In genomic region chr13:19202320-19202719, GRCm38 (mm10) we compare ENCODE assay signal across 5 mouse cellular contexts.
A peak's percentile ranks its signal among the peaks of the same experiment; 100 is the strongest.
DNase-seq lines count a peak whose midpoint lies in the region; TF ChIP-seq lines count a peak whose summit lies in the region.
"Not testable (repeated sequence)": the region's sequence is repeated elsewhere in the genome, so short reads cannot be mapped to it uniquely, and the experiment has no call there.

No protein-coding gene starts in this region.

- not testable (repeated sequence) for TF ChIP-seq CTCF in ES-Bruce4 (IDR thresholded peaks at IDR 0.05; ENCODE audit: low read depth, low read length)

- H3K9ac ChIP-seq in ES-Bruce4 (ENCODE audit: low read depth, poor library complexity, severe bottlenecking); ES-E14 (ENCODE audit: insufficient read depth, low read depth, low read length, poor library complexity, severe bottlenecking): not testable (repeated sequence)

- DNase-seq in ES-CJ7 (ENCODE audit: low read depth, low spot score), result peak; percentile 68
- not testable (repeated sequence) for DNase-seq in ES-E14 (ENCODE audit: low read depth, low spot score)
- peak; percentile 75 for DNase-seq in R1 (ENCODE audit: low read depth, low spot score)
- peak; percentile 51 for DNase-seq in ZHBTc4 (ENCODE audit: low read depth, low spot score)

- TF ChIP-seq POLR2A in ES-Bruce4 (IDR thresholded peaks at IDR 0.05; ENCODE audit: insufficient read depth, low read length), result not testable (repeated sequence)

- TF ChIP-seq EP300 in ES-Bruce4 (IDR thresholded peaks at IDR 0.05; ENCODE audit: insufficient read depth, low read depth, low read length), result peak; percentile 82; the same call in 1 of the 2 replicates

- peaks cover 24% of the 10 kb centered on the region for H3K9me3 ChIP-seq in ES-Bruce4 (replicated peaks; ENCODE audit: control insufficient read depth, insufficient read depth, low read length, poor library complexity, severe bottlenecking)
- H3K9me3 ChIP-seq in ES-E14 (ENCODE audit: control insufficient read depth, insufficient read depth, low read depth, low read length), result not testable (repeated sequence)

- H3K36me3 ChIP-seq in ES-Bruce4 (ENCODE audit: control insufficient read depth, insufficient read depth, low read length, poor library complexity, severe bottlenecking); ES-E14 (ENCODE audit: control insufficient read depth, insufficient read depth, low read length, poor library complexity, severe bottlenecking): not testable (repeated sequence)

- not testable (repeated sequence) for H3K4me3 ChIP-seq in ES-Bruce4 (ENCODE audit: low read depth, low read length); ES-E14 (ENCODE audit: insufficient read depth in 1 of 2, low read depth in 1 of 2, low read length in 2 of 2, poor library complexity in 1 of 2, severe bottlenecking in 1 of 2)

- not testable (repeated sequence) for H3K27me3 ChIP-seq in ES-Bruce4 (ENCODE audit: control insufficient read depth, insufficient read depth, low read length, poor library complexity, severe bottlenecking)

- H3K27ac ChIP-seq in ES-Bruce4 (ENCODE audit: insufficient read depth, low read length), result peak overlapping the region; percentile 33; the same call in 1 of the 2 replicates
- not testable (repeated sequence) for H3K27ac ChIP-seq in ES-E14 (ENCODE audit: insufficient read depth, low read depth, low read length, poor library complexity, severe bottlenecking)

- H3K4me1 ChIP-seq in ES-Bruce4 (ENCODE audit: control insufficient read depth, insufficient read depth, low read length); ES-E14 (ENCODE audit: control insufficient read depth in 2 of 2, insufficient read depth in 2 of 2, low read length in 2 of 2, poor library complexity in 1 of 2): not testable (repeated sequence)

- in situ Hi-C loops in ES-E14 (cut with MboI; ENCODE audit: low sequenced_read_pairs in 2 of 2, unreplicated experiment in 2 of 2), result not testable (repeated sequence)

TF ChIP-seq in ES-E14, 5 proteins besides CTCF, POLR2A, EP300 and RAD21:
- TF ChIP-seq ZNF384 (IDR thresholded peaks at IDR 0.05; ENCODE audit: low read depth, low read length), result peak; percentile 85
